Mouse (Mus musculus) kidney, embryonic 14.5 days (tissue): ENCODE measurements around the gene Cep135. TPM values are rescaled to one million over a fixed set of nuclear protein-coding genes. Genes with fewer than 3 reads are reported as not detected.

Experiments used
- ATAC-seq: fragments of 200-750 bp; cut with Nextera tagmentation; 2 replicates; pipeline ENCODE4 v1.8.0; 2017; ENCODE audit warnings: moderate number of reproducible peaks, mild to moderate bottlenecking, moderate TSS enrichment, moderate library complexity; ENCODE audit not compliant: low FRiP score, low TSS enrichment
- H3K27ac ChIP-seq: fragments of 300-500 bp; sonication (generic); 2 replicates; pipeline ENCODE4 v1.5.1; 2014; ENCODE audit warnings: low read depth, mild to moderate bottlenecking, low read length, moderate library complexity, mixed read lengths
- H3K27me3 ChIP-seq: fragments of 300-500 bp; sonication (generic); 2 replicates; pipeline ENCODE4 v1.6.1; 2014; ENCODE audit warnings: mild to moderate bottlenecking, low read length; ENCODE audit not compliant: control insufficient read depth, insufficient read depth
- H3K36me3 ChIP-seq: fragments of 300-500 bp; sonication (generic); 2 replicates; pipeline ENCODE4 v1.6.1; 2014; ENCODE audit warnings: low read length, mixed read lengths; ENCODE audit not compliant: control insufficient read depth, insufficient read depth
- H3K4me1 ChIP-seq: fragments of 300-500 bp; sonication (generic); 2 replicates; pipeline ENCODE4 v1.6.1; 2014; ENCODE audit warnings: low read length, mixed read lengths; ENCODE audit not compliant: control insufficient read depth, insufficient read depth
- H3K4me2 ChIP-seq: fragments of 300-500 bp; sonication (generic); replicated peaks from 2 replicates; pipeline ENCODE4 v1.6.1; 2014; ENCODE audit warnings: low read depth, mild to moderate bottlenecking, low read length
- H3K4me3 ChIP-seq: fragments of 300-500 bp; sonication (generic); 2 replicates; pipeline ENCODE4 v1.5.1; 2014; ENCODE audit warnings: mild to moderate bottlenecking, low read length
- H3K9ac ChIP-seq: fragments of 300-500 bp; sonication (generic); 2 replicates; pipeline ENCODE4 v1.6.1; 2014; ENCODE audit warnings: low read depth, mild to moderate bottlenecking, low read length, moderate library complexity
- H3K9me3 ChIP-seq: fragments of 300-500 bp; sonication (generic); 2 replicates; pipeline ENCODE4 v1.6.1; 2016; ENCODE audit warnings: low read length; ENCODE audit not compliant: control insufficient read depth
- WGBS: fragments of 180-500 bp; shearing (Covaris S2); extraction: QIAGEN DNeasy Blood & Tissue Kit; methylation state at CpG from one replicate; pipeline ENCODE4 v1.1.7; 2014; 5-methylcytosine and 5-hydroxymethylcytosine counted together
- polyA plus RNA-seq: library from polyadenylated mRNA; unstranded; fragments of >200 nt; fragmentation: Nextera tagmentation; extraction: Ambion mirVana; gene quantifications from 2 replicates; pipeline ENCODE4 v1.2.1, GENCODE M21; 2014

Gene Cep135
- 6.4 and 10.1 TPM in 2 replicates for polyA plus RNA-seq

GRCm38 (mm10) chr5:76588551-76589283 lies at the start of gene Cep135:
TSS of gene Cep135 (plus strand) at chr5:76588698.
- peak within 1 kb of the TSS; percentile 82 for H3K27ac ChIP-seq
- peak; percentile 98 for ATAC-seq
- H3K36me3 ChIP-seq, result peaks cover 19% of the 10 kb centered on the region
- H3K4me1 ChIP-seq, result 0 out of 2 replicates have a peak, but pooled peaks cover 3% of the 10 kb centered on the region
- no peaks in the 10 kb centered on the region for H3K27me3 ChIP-seq
- H3K4me2 ChIP-seq, result peak within 1 kb of the TSS; percentile 50
- peak within 1 kb of the TSS; percentile 90 for H3K9ac ChIP-seq
- H3K4me3 ChIP-seq, result peak within 1 kb of the TSS; percentile 88
- H3K9me3 ChIP-seq, result no peaks in the 10 kb centered on the region
- WGBS, result under 1% methylated on average over 82 of the region's 92 CpGs

- H3K4me3 ChIP-seq, result no peak overlapping the region
- no peak overlapping the region for H3K4me2 ChIP-seq
- no peak overlapping the region for H3K9ac ChIP-seq
- H3K9me3 ChIP-seq, result no peaks in the 10 kb centered on the region
- H3K4me1 ChIP-seq, result no peaks in the 10 kb centered on the region
- no peak for ATAC-seq
- WGBS, result 85% methylated on average over 8 of the region's 8 CpGs
- H3K27ac ChIP-seq, result no peak overlapping the region
- peaks cover 66% of the 10 kb centered on the region for H3K36me3 ChIP-seq
- no peaks in the 10 kb centered on the region for H3K27me3 ChIP-seq
These were observed 48.3 kb upstream of the Cep135 start for GRCm38 (mm10) chr5:76540181-76540580.

GRCm38 (mm10) chr5:76540842-76541241 lies 47.7 kb upstream of the Cep135 start:
- no peaks in the 10 kb centered on the region for H3K9me3 ChIP-seq
- no peaks in the 10 kb centered on the region for H3K27me3 ChIP-seq
- ATAC-seq, result no peak
- no peak overlapping the region for H3K27ac ChIP-seq
- H3K4me3 ChIP-seq, result no peak overlapping the region
- H3K4me2 ChIP-seq, result no peak overlapping the region
- H3K4me1 ChIP-seq, result no peaks in the 10 kb centered on the region
- peaks cover 64% of the 10 kb centered on the region for H3K36me3 ChIP-seq
- no peak overlapping the region for H3K9ac ChIP-seq

DNA sequence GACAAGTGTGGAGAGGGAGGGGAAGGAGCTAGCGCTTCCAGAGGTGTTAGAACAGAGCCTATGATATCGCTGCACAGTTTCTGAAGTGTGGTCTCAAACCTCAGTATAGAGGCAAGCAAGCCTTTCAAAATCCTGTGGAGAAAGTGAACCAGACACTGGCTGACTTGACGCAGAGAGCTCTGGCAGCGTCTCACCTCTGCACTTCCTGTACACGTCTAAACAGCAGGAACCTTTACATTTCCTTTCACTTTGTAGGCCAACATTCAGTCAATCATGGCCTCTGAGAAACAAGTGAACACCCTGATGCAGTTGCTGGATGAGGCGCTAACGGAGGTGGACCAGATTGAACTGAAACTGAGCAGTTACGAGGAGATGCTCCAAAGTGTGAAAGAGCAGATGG lies 45.3 kb upstream of the Cep135 start:
- H3K36me3 ChIP-seq, result peaks cover 45% of the 10 kb centered on the region
- ATAC-seq, result no peak
- H3K27me3 ChIP-seq, result no peaks in the 10 kb centered on the region
- H3K4me3 ChIP-seq, result no peak overlapping the region
- 91% methylated on average over 8 of the region's 8 CpGs for WGBS
- no peak overlapping the region for H3K27ac ChIP-seq
- no peak overlapping the region for H3K9ac ChIP-seq
- no peaks in the 10 kb centered on the region for H3K4me1 ChIP-seq
- H3K9me3 ChIP-seq, result no peaks in the 10 kb centered on the region
- no peak overlapping the region for H3K4me2 ChIP-seq

- ATAC-seq, result no peak
- Histone ChIP-seq H3K4me3 (no peak overlapping the region), H3K36me3 (peaks cover 17% of the 10 kb centered on the region), H3K9ac (no peak overlapping the region), H3K9me3 (no peaks in the 10 kb centered on the region), H3K4me2 (no peak overlapping the region), H3K27ac (no peak overlapping the region), H3K4me1 (no peaks in the 10 kb centered on the region), H3K27me3 (no peaks in the 10 kb centered on the region)
- WGBS, result 90% methylated on average over 8 of the region's 8 CpGs
These were observed 38.1 kb upstream of the Cep135 start for GRCm38 (mm10) chr5:76550426-76550825.

DNA sequence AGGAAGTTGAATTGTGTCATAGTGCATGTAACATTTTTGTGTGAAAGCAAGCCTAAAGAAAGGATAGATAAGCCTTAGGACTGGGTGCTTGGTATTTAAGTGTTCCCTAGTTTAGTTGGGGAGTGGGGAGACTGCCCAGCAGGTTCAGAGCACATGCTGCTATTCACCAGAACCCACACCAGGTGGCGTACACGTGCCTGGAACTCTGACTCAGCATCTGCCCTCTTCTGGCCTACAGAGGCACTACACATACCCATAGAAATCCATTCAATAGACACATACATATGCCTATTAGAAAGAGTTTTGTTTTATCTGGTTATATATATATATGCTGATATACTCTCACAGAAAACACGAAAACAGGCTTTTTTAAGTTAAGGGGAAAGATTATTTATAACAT lies 23.2 kb upstream of the Cep135 start:
- H3K4me2 ChIP-seq, result no peak overlapping the region
- no peaks in the 10 kb centered on the region for H3K4me1 ChIP-seq
- H3K9me3 ChIP-seq, result no peaks in the 10 kb centered on the region
- WGBS, result 35% methylated on average over 3 of the region's 3 CpGs
- no peak overlapping the region for H3K27ac ChIP-seq
- no peaks in the 10 kb centered on the region for H3K27me3 ChIP-seq
- H3K36me3 ChIP-seq, result peaks cover 56% of the 10 kb centered on the region
- no peak overlapping the region for H3K9ac ChIP-seq
- no peak for ATAC-seq
- H3K4me3 ChIP-seq, result no peak overlapping the region

- Histone ChIP-seq H3K4me2 (no peak overlapping the region), H3K27me3 (no peaks in the 10 kb centered on the region), H3K4me3 (no peak overlapping the region), H3K4me1 (no peaks in the 10 kb centered on the region), H3K9me3 (no peaks in the 10 kb centered on the region), H3K9ac (no peak overlapping the region), H3K36me3 (peaks cover 14% of the 10 kb centered on the region; the same call in 1 of the 2 replicates), H3K27ac (no peak overlapping the region)
- no peak for ATAC-seq
- WGBS, result 71% methylated on average over 7 of the region's 7 CpGs
These were observed 14.2 kb upstream of the Cep135 start for GRCm38 (mm10) chr5:76574251-76574650.

DNA sequence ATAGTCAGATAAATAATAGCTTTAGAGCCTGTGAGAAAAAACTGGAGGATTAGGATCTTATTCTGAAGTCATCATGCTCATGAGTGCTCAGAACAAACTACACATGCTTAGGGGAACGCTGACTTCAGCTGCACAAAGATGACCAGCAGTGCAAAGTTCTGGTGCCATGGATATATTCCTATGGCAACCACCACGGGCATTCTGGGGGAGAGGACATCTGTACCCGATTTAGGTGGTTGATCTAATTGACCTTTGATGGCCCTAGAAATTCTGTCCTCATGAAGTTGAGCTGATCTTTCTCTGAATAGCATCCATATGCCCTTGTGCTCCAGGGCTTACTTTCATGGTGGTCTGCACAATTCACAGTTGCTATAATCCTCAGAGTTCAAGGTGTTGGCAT lies 11.5 kb upstream of the Cep135 start:
- ATAC-seq, result no peak
- H3K4me1 ChIP-seq, result no peaks in the 10 kb centered on the region

DNA sequence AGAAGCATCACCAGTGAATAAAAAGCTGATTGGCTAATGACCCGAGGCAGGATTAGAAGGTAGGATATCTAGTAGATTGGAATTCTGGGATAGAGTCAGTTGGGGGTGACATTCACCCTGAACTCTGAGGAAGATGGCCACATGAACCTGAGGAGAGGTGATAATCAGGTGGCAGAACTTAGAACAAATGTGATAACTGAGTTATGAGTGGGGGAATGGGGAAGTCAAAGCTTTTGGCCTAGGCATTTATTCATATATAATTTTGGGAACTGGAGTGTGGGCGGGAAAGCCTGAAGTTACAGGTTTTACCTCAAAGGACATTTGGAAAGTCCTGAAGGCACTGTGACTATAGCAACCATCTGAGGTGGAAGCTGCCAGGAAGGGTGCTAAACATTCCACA lies 3.1 kb upstream of the Cep135 start:
- H3K4me1 ChIP-seq, result 0 out of 2 replicates have a peak, but pooled peaks cover 3% of the 10 kb centered on the region
- ATAC-seq, result no peak
- no peak overlapping the region for H3K4me3 ChIP-seq
- H3K4me2 ChIP-seq, result no peak overlapping the region
- no peaks in the 10 kb centered on the region for H3K9me3 ChIP-seq
- H3K27ac ChIP-seq, result no peak overlapping the region
- no peak overlapping the region for H3K9ac ChIP-seq
- H3K36me3 ChIP-seq, result no peaks in the 10 kb centered on the region
- WGBS, result 92% methylated on average over 2 of the region's 2 CpGs
- no peaks in the 10 kb centered on the region for H3K27me3 ChIP-seq

More for the DNA sequence above, 11.5 kb upstream of the Cep135 start:
- 85% methylated on average over 3 of the region's 3 CpGs for WGBS
- Histone ChIP-seq H3K9me3 (no peaks in the 10 kb centered on the region), H3K36me3 (no peaks in the 10 kb centered on the region), H3K4me3 (no peak overlapping the region), H3K27ac (no peak overlapping the region), H3K27me3 (no peaks in the 10 kb centered on the region), H3K4me2 (no peak overlapping the region), H3K9ac (no peak overlapping the region)
